Mouse (Mus musculus) liver, embryonic 16.5 days (tissue): ENCODE results near the gene N4bp1. TPM values are rescaled to one million over a fixed set of nuclear protein-coding genes. Genes with fewer than 3 reads are reported as not detected.

Source experiments
- ATAC-seq: fragments of 200-750 bp; cut with Nextera tagmentation; 2 replicates; pipeline ENCODE4 v1.8.0; 2017; ENCODE audit warnings: low read depth, mild to moderate bottlenecking, moderate number of reproducible peaks, moderate library complexity
- H3K27ac ChIP-seq: fragments of 300-500 bp; sonication (generic); 2 replicates; pipeline ENCODE4 v1.5.1; 2014; ENCODE audit warnings: mild to moderate bottlenecking, low read length
- H3K27me3 ChIP-seq: fragments of 300-500 bp; sonication (generic); 2 replicates; pipeline ENCODE4 v1.6.1; 2014; ENCODE audit warnings: low read depth, low read length, mixed read lengths; ENCODE audit not compliant: control insufficient read depth, insufficient read depth
- H3K36me3 ChIP-seq: fragments of 300-500 bp; sonication (generic); 2 replicates; pipeline ENCODE4 v1.6.1; 2014; ENCODE audit warnings: mild to moderate bottlenecking; ENCODE audit not compliant: control insufficient read depth, insufficient read depth
- H3K4me1 ChIP-seq: fragments of 300-500 bp; sonication (generic); 2 replicates; pipeline ENCODE4 v1.6.1; 2014; ENCODE audit warnings: low read depth, low read length, mixed read lengths; ENCODE audit not compliant: control insufficient read depth
- H3K4me2 ChIP-seq: fragments of 300-500 bp; sonication (generic); 2 replicates; pipeline ENCODE4 v1.6.1; 2014; ENCODE audit warnings: low read depth, low read length, mixed read lengths
- H3K4me3 ChIP-seq: fragments of 300-500 bp; sonication (generic); 2 replicates; pipeline ENCODE4 v1.5.1; 2014; ENCODE audit warnings: low read depth, mild to moderate bottlenecking, low read length
- H3K9ac ChIP-seq: fragments of 300-500 bp; sonication (generic); 2 replicates; pipeline ENCODE4 v1.6.1; 2014; ENCODE audit warnings: low read depth, low read length
- H3K9me3 ChIP-seq: fragments of 300-500 bp; sonication (generic); replicated peaks from 2 replicates; pipeline ENCODE4 v1.6.1; 2016; ENCODE audit warnings: low read length; ENCODE audit not compliant: control insufficient read depth
- WGBS: fragments of 180-500 bp; shearing (Covaris S2); extraction: QIAGEN DNeasy Blood & Tissue Kit; methylation state at CpG from one replicate; pipeline ENCODE4 v1.1.7; 2014; ENCODE audit not compliant: insufficient replicate concordance; 5-methylcytosine and 5-hydroxymethylcytosine counted together
- polyA plus RNA-seq: library from polyadenylated mRNA; unstranded; fragments of >200 nt; fragmentation: Nextera tagmentation; extraction: Ambion mirVana; gene quantifications from 2 replicates; pipeline ENCODE4 v1.2.1, GENCODE M21; 2015

Gene N4bp1
- polyA plus RNA-seq, 1 experiment from 2014 or later: 2.2 TPM

- 49% methylated on average over 15 of the region's 15 CpGs for WGBS
- H3K9ac ChIP-seq: no peak overlapping the region
- no peak overlapping the region for H3K27ac ChIP-seq
- no peaks in the 10 kb centered on the region for H3K27me3 ChIP-seq
- 0 out of 2 replicates have a peak, but pooled peaks have one; percentile 13 for ATAC-seq
- H3K9me3 ChIP-seq: no peaks in the 10 kb centered on the region
- no peak overlapping the region for H3K4me3 ChIP-seq
- no peak overlapping the region for H3K4me2 ChIP-seq
- no peaks in the 10 kb centered on the region for H3K36me3 ChIP-seq
- no peaks in the 10 kb centered on the region for H3K4me1 ChIP-seq
These were observed 75.8 kb downstream of the N4bp1 start for GRCm38 (mm10) chr8:86808990-86809960.

DNA sequence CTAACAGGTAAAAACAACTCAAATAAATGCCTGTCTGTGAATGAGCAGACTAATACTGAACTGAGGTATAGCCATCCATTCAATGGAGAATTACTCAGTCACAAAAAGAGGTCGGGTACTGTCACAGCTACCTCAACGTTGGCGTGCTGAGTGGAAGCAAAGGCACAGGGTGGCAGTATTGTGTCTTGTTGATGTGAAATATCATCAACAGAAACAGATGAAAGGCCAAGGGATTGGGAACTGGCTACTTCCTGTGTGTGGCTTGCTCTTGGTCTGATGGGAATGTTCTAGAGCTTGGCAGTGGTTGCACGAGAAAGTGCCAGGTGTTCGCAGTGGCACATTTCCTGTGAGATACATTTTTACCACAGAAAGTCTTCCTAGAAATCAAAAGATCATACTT lies 76.8 kb downstream of the N4bp1 start:
- Histone ChIP-seq H3K4me3 (no peak overlapping the region), H3K36me3 (no peaks in the 10 kb centered on the region), H3K4me1 (no peaks in the 10 kb centered on the region), H3K9ac (no peak overlapping the region), H3K27ac (no peak overlapping the region), H3K27me3 (no peaks in the 10 kb centered on the region), H3K4me2 (no peak overlapping the region), H3K9me3 (no peaks in the 10 kb centered on the region)
- WGBS: 41% methylated on average over 5 of the region's 5 CpGs
- ATAC-seq: no peak

GRCm38 (mm10) chr8:86801988-86802387 lies 83.1 kb downstream of the N4bp1 start:
- H3K4me3 ChIP-seq: no peak overlapping the region
- H3K4me1 ChIP-seq: no peaks in the 10 kb centered on the region
- no peak overlapping the region for H3K4me2 ChIP-seq
- H3K9ac ChIP-seq: no peak overlapping the region
- 19% methylated on average over 6 of the region's 6 CpGs for WGBS
- no peaks in the 10 kb centered on the region for H3K36me3 ChIP-seq
- no peaks in the 10 kb centered on the region for H3K9me3 ChIP-seq
- H3K27ac ChIP-seq: no peak overlapping the region
- no peaks in the 10 kb centered on the region for H3K27me3 ChIP-seq
- ATAC-seq: no peak

GRCm38 (mm10) chr8:86800966-86801365 lies 84.1 kb downstream of the N4bp1 start:
- no peaks in the 10 kb centered on the region for H3K36me3 ChIP-seq
- H3K9me3 ChIP-seq: no peaks in the 10 kb centered on the region
- no peak overlapping the region for H3K4me3 ChIP-seq
- no peak for ATAC-seq
- H3K9ac ChIP-seq: no peak overlapping the region
- H3K27ac ChIP-seq: no peak overlapping the region
- H3K4me1 ChIP-seq: no peaks in the 10 kb centered on the region
- H3K27me3 ChIP-seq: no peaks in the 10 kb centered on the region
- H3K4me2 ChIP-seq: no peak overlapping the region
- 33% methylated on average over 4 of the region's 4 CpGs for WGBS

- WGBS: 66% methylated on average over 6 of the region's 6 CpGs
- Histone ChIP-seq H3K4me1 (no peaks in the 10 kb centered on the region), H3K27me3 (no peaks in the 10 kb centered on the region), H3K9me3 (no peaks in the 10 kb centered on the region), H3K27ac (no peak overlapping the region), H3K36me3 (no peaks in the 10 kb centered on the region), H3K9ac (no peak overlapping the region), H3K4me2 (no peak overlapping the region), H3K4me3 (no peak overlapping the region)
- ATAC-seq: no peak
These were observed 86.9 kb downstream of the N4bp1 start for GRCm38 (mm10) chr8:86798141-86798540.

DNA sequence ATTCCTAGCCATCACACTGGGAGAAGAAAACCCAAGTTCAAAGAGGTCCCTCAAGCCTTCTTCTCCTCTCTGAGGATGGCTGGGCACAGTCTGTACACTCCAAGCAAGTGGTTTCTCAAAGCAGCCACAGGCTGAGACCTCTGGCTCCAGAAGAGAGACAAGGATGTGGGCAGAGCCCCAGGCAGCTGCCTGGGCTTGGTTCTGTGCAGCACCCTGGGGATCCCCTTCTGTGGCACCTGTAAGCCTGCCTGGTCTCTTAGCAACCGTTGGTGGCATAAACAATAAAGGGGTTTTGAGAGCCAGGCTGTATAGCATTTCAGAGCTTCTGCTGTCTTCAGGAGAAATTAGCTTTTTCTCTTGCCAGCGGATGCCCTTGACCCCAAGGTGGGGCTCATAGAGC lies 87.4 kb downstream of the N4bp1 start:
- Histone ChIP-seq H3K36me3 (no peaks in the 10 kb centered on the region), H3K4me1 (no peaks in the 10 kb centered on the region), H3K4me2 (no peak overlapping the region), H3K9ac (no peak overlapping the region), H3K4me3 (no peak overlapping the region), H3K27ac (no peak overlapping the region), H3K27me3 (no peaks in the 10 kb centered on the region), H3K9me3 (no peaks in the 10 kb centered on the region)
- WGBS: 73% methylated on average over 2 of the region's 2 CpGs
- ATAC-seq: no peak

GRCm38 (mm10) chr8:86794716-86795115 lies 90.3 kb downstream of the N4bp1 start:
- Histone ChIP-seq H3K27ac (no peak overlapping the region), H3K4me1 (no peaks in the 10 kb centered on the region), H3K36me3 (no peaks in the 10 kb centered on the region), H3K27me3 (no peaks in the 10 kb centered on the region; the same call in 1 of the 2 replicates), H3K4me3 (no peak overlapping the region), H3K9ac (no peak overlapping the region), H3K4me2 (no peak overlapping the region), H3K9me3 (no peaks in the 10 kb centered on the region)
- no peak for ATAC-seq
- WGBS: 28% methylated on average over 6 of the region's 6 CpGs

DNA sequence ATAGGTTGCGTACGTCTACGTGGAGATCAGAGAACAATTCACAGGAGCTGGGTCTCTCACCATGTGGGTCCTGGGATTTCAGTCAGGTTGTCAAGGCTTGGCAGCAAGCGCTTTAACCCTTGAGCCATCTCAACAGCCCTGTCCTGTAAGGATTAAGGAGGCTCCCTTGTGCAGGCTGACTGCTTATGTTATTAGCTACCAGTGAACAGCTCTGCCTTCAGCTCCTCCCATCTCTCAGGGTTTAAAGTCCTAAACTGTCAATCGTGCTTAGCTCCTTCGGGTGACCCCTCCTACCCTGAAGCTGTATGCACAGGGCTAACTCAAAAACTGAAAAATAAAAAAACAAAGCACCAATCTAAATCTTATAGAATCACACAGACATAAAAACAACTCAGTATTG lies 93.5 kb downstream of the N4bp1 start:
- 72% methylated on average over 6 of the region's 6 CpGs for WGBS
- no peaks in the 10 kb centered on the region for H3K9me3 ChIP-seq

GRCm38 (mm10) chr8:86789576-86789975 lies 95.5 kb downstream of the N4bp1 start:
- peaks cover 2% of the 10 kb centered on the region; the same call in 1 of the 2 replicates for H3K4me1 ChIP-seq
- no peak overlapping the region for H3K4me3 ChIP-seq
- no peaks in the 10 kb centered on the region for H3K36me3 ChIP-seq
- H3K9ac ChIP-seq: no peak overlapping the region
- H3K27ac ChIP-seq: no peak overlapping the region
- H3K9me3 ChIP-seq: no peaks in the 10 kb centered on the region
- H3K27me3 ChIP-seq: no peaks in the 10 kb centered on the region; the same call in 1 of the 2 replicates
- ATAC-seq: no peak
- no peak overlapping the region for H3K4me2 ChIP-seq
- 52% methylated on average over 1 of the region's 1 CpGs for WGBS

More for the DNA sequence above, 93.5 kb downstream of the N4bp1 start:
- no peaks in the 10 kb centered on the region for H3K36me3 ChIP-seq
- no peak for ATAC-seq
- H3K27ac ChIP-seq: no peak overlapping the region
- H3K4me1 ChIP-seq: peaks cover 2% of the 10 kb centered on the region; the same call in 1 of the 2 replicates
- no peak overlapping the region for H3K4me3 ChIP-seq
- H3K9ac ChIP-seq: no peak overlapping the region
- no peak overlapping the region for H3K4me2 ChIP-seq
- no peaks in the 10 kb centered on the region; the same call in 1 of the 2 replicates for H3K27me3 ChIP-seq
